Mouse (Mus musculus): ENCODE results near the gene Sebox. TPM values are rescaled to one million over a fixed set of nuclear protein-coding genes. Genes with fewer than 3 reads are reported as not detected.

Gene Sebox
- not detected in 2 replicates for polyA plus RNA-seq (2014; fragmentation: Nextera tagmentation; extraction: Ambion mirVana)

GRCm38 (mm10) chr11:78502909-78503650 lies at the start of gene Sebox:
Gene Sebox, plus strand, starts transcription at chr11:78503447.
- Histone ChIP-seq H3K27me3 (ENCODE audit: control insufficient read depth, insufficient read depth, low read length) (peaks cover 4% of the 10 kb centered on the region), H3K4me3 (ENCODE audit: low read length) (no peak within 1 kb of the TSS), H3K27ac (ENCODE audit: low read depth, low read length) (no peak within 1 kb of the TSS), H3K4me2 (replicated peaks; ENCODE audit: low read depth, low read length) (no peak within 1 kb of the TSS), H3K4me1 (ENCODE audit: control insufficient read depth, insufficient read depth, low read length) (no peaks in the 10 kb centered on the region), H3K36me3 (ENCODE audit: control insufficient read depth, insufficient read depth, low read length) (peaks cover 25% of the 10 kb centered on the region), H3K9ac (ENCODE audit: low read depth, low read length) (no peak within 1 kb of the TSS), H3K9me3 (ENCODE audit: control insufficient read depth, low read length) (no peaks in the 10 kb centered on the region)
- ATAC-seq (ENCODE audit: low FRiP score, low TSS enrichment): no peak
- 75% methylated on average over 7 of the region's 7 CpGs for WGBS

DNA sequence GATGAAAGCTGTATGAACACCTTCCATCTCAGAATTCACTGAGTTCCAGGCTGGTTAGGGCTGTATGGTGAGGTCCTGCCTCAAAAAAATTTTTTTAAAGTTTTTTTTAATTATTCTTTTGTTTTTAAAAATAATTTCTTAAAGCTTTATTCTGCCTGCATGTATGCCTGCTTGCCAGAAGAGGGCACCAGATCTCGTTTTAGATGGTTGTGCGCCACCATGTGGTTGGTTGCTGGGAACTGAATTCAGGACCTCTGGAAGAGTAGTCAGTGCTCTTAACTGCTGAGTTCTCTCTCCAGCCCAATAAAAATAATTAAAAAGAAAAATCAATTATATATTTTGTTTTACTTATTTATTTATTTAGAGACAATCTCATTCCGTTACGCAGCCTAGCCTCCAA lies 49.6 kb upstream of the Sebox start:
- Histone ChIP-seq H3K4me1 (ENCODE audit: control insufficient read depth, insufficient read depth, low read length) (no peaks in the 10 kb centered on the region), H3K9me3 (ENCODE audit: control insufficient read depth, low read length) (no peaks in the 10 kb centered on the region)

DNA sequence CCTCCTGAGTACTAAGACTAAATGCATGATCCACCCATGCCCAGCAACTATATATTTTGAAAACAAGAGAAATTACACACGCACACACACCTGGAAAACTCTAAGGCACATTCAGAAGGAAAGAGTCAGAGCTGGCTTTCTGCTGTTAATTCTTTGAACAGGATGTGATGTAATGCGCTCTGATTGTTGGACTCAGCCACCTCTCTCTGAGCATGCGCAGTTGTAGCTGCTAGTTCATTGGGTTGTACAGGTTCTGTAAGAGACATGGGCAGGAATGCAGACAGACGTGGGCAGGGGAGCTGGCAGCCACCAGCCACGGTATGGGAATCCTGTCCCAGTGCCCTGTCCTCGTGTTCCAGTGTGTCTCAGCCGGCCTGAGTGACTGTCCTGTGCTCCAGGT lies 49.0 kb upstream of the Sebox start:
- no peak for ATAC-seq (ENCODE audit: low FRiP score, low TSS enrichment)

More for the DNA sequence above, 49.6 kb upstream of the Sebox start:
- H3K9ac ChIP-seq (ENCODE audit: low read depth, low read length): no peak overlapping the region
- WGBS: 11% methylated on average over 4 of the region's 4 CpGs
- no peak overlapping the region for H3K4me3 ChIP-seq (ENCODE audit: low read length)
- H3K4me2 ChIP-seq (replicated peaks; ENCODE audit: low read depth, low read length): no peak overlapping the region
- H3K36me3 ChIP-seq (ENCODE audit: control insufficient read depth, insufficient read depth, low read length): no peaks in the 10 kb centered on the region
- H3K27me3 ChIP-seq (ENCODE audit: control insufficient read depth, insufficient read depth, low read length): no peaks in the 10 kb centered on the region; the same call in 1 of the 2 replicates
- no peak for ATAC-seq (ENCODE audit: low FRiP score, low TSS enrichment)
- H3K27ac ChIP-seq (ENCODE audit: low read depth, low read length): no peak overlapping the region

GRCm38 (mm10) chr11:78455308-78455707 lies 47.9 kb upstream of the Sebox start:
- Histone ChIP-seq H3K9me3 (ENCODE audit: control insufficient read depth, low read length) (no peaks in the 10 kb centered on the region), H3K27ac (ENCODE audit: low read depth, low read length) (no peak overlapping the region), H3K4me3 (ENCODE audit: low read length) (no peak overlapping the region), H3K9ac (ENCODE audit: low read depth, low read length) (no peak overlapping the region), H3K36me3 (ENCODE audit: control insufficient read depth, insufficient read depth, low read length) (no peaks in the 10 kb centered on the region), H3K4me2 (replicated peaks; ENCODE audit: low read depth, low read length) (no peak overlapping the region), H3K27me3 (ENCODE audit: control insufficient read depth, insufficient read depth, low read length) (no peaks in the 10 kb centered on the region; the same call in 1 of the 2 replicates), H3K4me1 (ENCODE audit: control insufficient read depth, insufficient read depth, low read length) (no peaks in the 10 kb centered on the region)
- 45% methylated on average over 5 of the region's 5 CpGs for WGBS
- ATAC-seq (ENCODE audit: low FRiP score, low TSS enrichment): no peak

More for the DNA sequence above, 49.0 kb upstream of the Sebox start:
- Histone ChIP-seq H3K9ac (ENCODE audit: low read depth, low read length) (no peak overlapping the region), H3K36me3 (ENCODE audit: control insufficient read depth, insufficient read depth, low read length) (no peaks in the 10 kb centered on the region), H3K4me1 (ENCODE audit: control insufficient read depth, insufficient read depth, low read length) (no peaks in the 10 kb centered on the region), H3K9me3 (ENCODE audit: control insufficient read depth, low read length) (no peaks in the 10 kb centered on the region), H3K4me2 (replicated peaks; ENCODE audit: low read depth, low read length) (no peak overlapping the region), H3K27ac (ENCODE audit: low read depth, low read length) (no peak overlapping the region), H3K27me3 (ENCODE audit: control insufficient read depth, insufficient read depth, low read length) (no peaks in the 10 kb centered on the region; the same call in 1 of the 2 replicates), H3K4me3 (ENCODE audit: low read length) (no peak overlapping the region)
- WGBS: 74% methylated on average over 7 of the region's 7 CpGs

DNA sequence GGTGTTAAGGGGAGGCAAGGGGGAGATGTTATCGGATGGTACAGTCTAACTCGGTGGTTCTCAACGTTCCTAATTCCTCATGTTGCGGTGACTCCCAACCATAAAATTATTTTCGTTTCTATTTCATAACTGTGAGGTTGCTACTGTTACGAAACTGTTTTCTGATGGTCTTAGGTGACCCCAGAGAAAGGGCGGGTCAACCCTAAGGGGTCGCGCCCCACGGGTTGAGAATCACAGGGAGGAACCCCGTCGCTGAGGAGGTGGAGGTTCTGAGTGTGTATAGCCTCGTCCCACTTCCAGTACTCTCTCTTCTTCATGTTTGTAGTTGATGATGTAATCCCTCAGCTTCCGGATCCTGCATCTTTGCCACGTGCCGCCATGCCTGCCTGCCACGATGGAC lies 44.5 kb upstream of the Sebox start:
- Histone ChIP-seq H3K27me3 (ENCODE audit: control insufficient read depth, insufficient read depth, low read length) (no peaks in the 10 kb centered on the region; the same call in 1 of the 2 replicates), H3K4me1 (ENCODE audit: control insufficient read depth, insufficient read depth, low read length) (0 out of 2 replicates have a peak, but pooled peaks cover 3% of the 10 kb centered on the region), H3K4me3 (ENCODE audit: low read length) (no peak overlapping the region), H3K9ac (ENCODE audit: low read depth, low read length) (no peak overlapping the region), H3K36me3 (ENCODE audit: control insufficient read depth, insufficient read depth, low read length) (no peaks in the 10 kb centered on the region), H3K4me2 (replicated peaks; ENCODE audit: low read depth, low read length) (no peak overlapping the region), H3K9me3 (ENCODE audit: control insufficient read depth, low read length) (peaks cover 4% of the 10 kb centered on the region; the same call in 1 of the 2 replicates), H3K27ac (ENCODE audit: low read depth, low read length) (no peak overlapping the region)
- no peak for ATAC-seq (ENCODE audit: low FRiP score, low TSS enrichment)
- WGBS: 84% methylated on average over 17 of the region's 17 CpGs

- Histone ChIP-seq H3K4me3 (ENCODE audit: low read length) (no peak overlapping the region), H3K4me2 (replicated peaks; ENCODE audit: low read depth, low read length) (no peak overlapping the region), H3K9ac (ENCODE audit: low read depth, low read length) (no peak overlapping the region), H3K9me3 (ENCODE audit: control insufficient read depth, low read length) (peaks cover 4% of the 10 kb centered on the region; the same call in 1 of the 2 replicates), H3K27ac (ENCODE audit: low read depth, low read length) (no peak overlapping the region), H3K4me1 (ENCODE audit: control insufficient read depth, insufficient read depth, low read length) (peaks cover 14% of the 10 kb centered on the region), H3K27me3 (ENCODE audit: control insufficient read depth, insufficient read depth, low read length) (no peaks in the 10 kb centered on the region), H3K36me3 (ENCODE audit: control insufficient read depth, insufficient read depth, low read length) (no peaks in the 10 kb centered on the region)
- 77% methylated on average over 1 of the region's 1 CpGs for WGBS
- ATAC-seq (ENCODE audit: low FRiP score, low TSS enrichment): no peak
Measured at GRCm38 (mm10) chr11:78461894-78462293, 41.4 kb upstream of the Sebox start.

GRCm38 (mm10) chr11:78462669-78463068 lies 40.6 kb upstream of the Sebox start:
- Histone ChIP-seq H3K27ac (ENCODE audit: low read depth, low read length) (no peak overlapping the region), H3K4me1 (ENCODE audit: control insufficient read depth, insufficient read depth, low read length) (peaks cover 14% of the 10 kb centered on the region), H3K4me2 (replicated peaks; ENCODE audit: low read depth, low read length) (no peak overlapping the region), H3K9me3 (ENCODE audit: control insufficient read depth, low read length) (peaks cover 4% of the 10 kb centered on the region; the same call in 1 of the 2 replicates), H3K9ac (ENCODE audit: low read depth, low read length) (no peak overlapping the region), H3K36me3 (ENCODE audit: control insufficient read depth, insufficient read depth, low read length) (no peaks in the 10 kb centered on the region), H3K4me3 (ENCODE audit: low read length) (no peak overlapping the region), H3K27me3 (ENCODE audit: control insufficient read depth, insufficient read depth, low read length) (no peaks in the 10 kb centered on the region)
- ATAC-seq (ENCODE audit: low FRiP score, low TSS enrichment): no peak
- WGBS: 88% methylated on average over 5 of the region's 5 CpGs

DNA sequence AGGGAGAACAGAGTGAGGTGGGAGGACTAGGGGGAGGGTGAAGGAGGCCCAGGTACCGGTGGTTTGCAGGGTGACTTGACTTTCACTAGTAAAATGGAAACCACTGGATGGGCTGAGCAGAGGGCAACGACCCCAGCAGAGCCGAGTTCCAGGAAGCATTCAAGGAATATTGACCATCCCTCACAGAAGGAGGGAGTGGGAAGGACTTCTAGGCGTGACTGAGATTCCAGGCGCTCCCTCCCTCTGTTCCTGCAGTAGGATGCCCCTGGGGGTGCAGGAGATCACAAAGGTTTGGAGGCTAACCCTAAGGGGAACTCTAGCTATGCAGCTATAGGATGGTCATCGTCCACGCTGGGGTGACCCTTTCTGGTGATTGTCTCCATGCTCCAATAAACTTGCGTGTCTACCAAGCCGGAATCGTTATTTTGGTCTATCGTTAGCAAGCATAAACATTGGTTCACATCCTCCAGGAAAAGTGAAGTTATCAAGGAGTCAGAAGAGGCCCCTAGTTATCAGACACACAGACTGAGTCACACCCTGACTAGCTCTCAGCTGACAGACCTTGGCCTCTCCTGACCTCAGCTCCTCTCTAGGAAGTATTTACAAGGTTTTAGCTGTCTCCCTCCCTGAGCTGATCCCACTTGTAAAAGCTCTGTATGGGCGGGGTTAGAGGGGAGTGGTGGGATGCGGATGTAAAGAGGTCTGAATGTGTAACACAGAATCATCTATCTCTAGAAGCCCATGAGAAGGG lies 39.8 kb upstream of the Sebox start:
- Histone ChIP-seq H3K27ac (ENCODE audit: low read depth, low read length) (no peak overlapping the region), H3K4me2 (replicated peaks; ENCODE audit: low read depth, low read length) (no peak overlapping the region), H3K4me3 (ENCODE audit: low read length) (no peak overlapping the region), H3K9me3 (ENCODE audit: control insufficient read depth, low read length) (peaks cover 4% of the 10 kb centered on the region; the same call in 1 of the 2 replicates), H3K4me1 (ENCODE audit: control insufficient read depth, insufficient read depth, low read length) (peaks cover 14% of the 10 kb centered on the region), H3K36me3 (ENCODE audit: control insufficient read depth, insufficient read depth, low read length) (no peaks in the 10 kb centered on the region), H3K9ac (ENCODE audit: low read depth, low read length) (no peak overlapping the region), H3K27me3 (ENCODE audit: control insufficient read depth, insufficient read depth, low read length) (no peaks in the 10 kb centered on the region)
- WGBS: 50% methylated on average over 13 of the region's 13 CpGs
- no peak for ATAC-seq (ENCODE audit: low FRiP score, low TSS enrichment)

GRCm38 (mm10) chr11:78465116-78465515 lies 38.1 kb upstream of the Sebox start:
- no peaks in the 10 kb centered on the region; the same call in 1 of the 2 replicates for H3K36me3 ChIP-seq (ENCODE audit: control insufficient read depth, insufficient read depth, low read length)
- peak overlapping the region; percentile 93 for H3K4me2 ChIP-seq (replicated peaks; ENCODE audit: low read depth, low read length)
- ATAC-seq (ENCODE audit: low FRiP score, low TSS enrichment): no peak
- 23% methylated on average over 9 of the region's 9 CpGs for whole genome bisulfite sequencing
- no peak overlapping the region for H3K27ac ChIP-seq (ENCODE audit: low read depth, low read length)
- H3K9me3 ChIP-seq (ENCODE audit: control insufficient read depth, low read length): peaks cover 4% of the 10 kb centered on the region; the same call in 1 of the 2 replicates
- H3K4me1 ChIP-seq (ENCODE audit: control insufficient read depth, insufficient read depth, low read length): peaks cover 14% of the 10 kb centered on the region
- H3K9ac ChIP-seq (ENCODE audit: low read depth, low read length): 0 out of 2 replicates have a peak overlapping the region, but pooled peaks have one; percentile 82
- H3K4me3 ChIP-seq (ENCODE audit: low read length): peak overlapping the region; percentile 80
- H3K27me3 ChIP-seq (ENCODE audit: control insufficient read depth, insufficient read depth, low read length): no peaks in the 10 kb centered on the region

All from kidney, embryonic 14.5 days (tissue).